Mouse (Mus musculus) urinary bladder, postnatal 0 days (tissue): ENCODE data around the gene Olfr524. TPM values are rescaled to one million over a fixed set of nuclear protein-coding genes. Genes with fewer than 3 reads are reported as not detected.

Source experiments
- polyA plus RNA-seq: library from polyadenylated mRNA; unstranded; fragments of >200 nt; fragmentation: Nextera tagmentation; extraction: Ambion mirVana; gene quantifications from 2 replicates; pipeline ENCODE4 v1.2.1, GENCODE M21; 2015

The Olfr524 gene
- polyA plus RNA-seq, result not detected in 2 replicates

DNA sequence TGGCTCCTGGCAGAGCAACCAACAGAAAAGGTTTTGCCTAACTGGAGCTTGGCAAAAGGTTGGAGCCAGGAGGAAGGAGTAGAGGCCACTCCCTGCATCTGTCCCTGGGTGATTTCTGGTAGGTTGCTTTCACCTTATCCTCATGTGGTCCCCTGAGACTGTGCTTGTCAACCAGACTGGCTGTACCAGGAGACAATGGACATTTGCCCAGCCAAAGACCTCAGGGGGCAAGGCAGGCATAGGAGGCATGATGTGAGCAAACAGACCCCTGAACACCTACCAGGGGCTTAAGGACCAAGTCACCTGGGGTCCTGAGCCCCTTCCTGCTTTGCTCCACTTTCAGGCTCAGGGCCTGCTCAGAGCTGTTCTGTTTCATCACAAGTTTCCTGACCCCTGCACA, at the start of gene Olfr524:
TSS of gene Olfr524 (minus strand) at position 101 of the 400 bp plus-strand sequence.

GRCm38 (mm10) chr7:140247216-140247615, 41.5 kb upstream of the Olfr524 start, which contains the start of gene 5830411N06Rik:
5830411N06Rik (plus strand) TSS chr7:140247284.

DNA sequence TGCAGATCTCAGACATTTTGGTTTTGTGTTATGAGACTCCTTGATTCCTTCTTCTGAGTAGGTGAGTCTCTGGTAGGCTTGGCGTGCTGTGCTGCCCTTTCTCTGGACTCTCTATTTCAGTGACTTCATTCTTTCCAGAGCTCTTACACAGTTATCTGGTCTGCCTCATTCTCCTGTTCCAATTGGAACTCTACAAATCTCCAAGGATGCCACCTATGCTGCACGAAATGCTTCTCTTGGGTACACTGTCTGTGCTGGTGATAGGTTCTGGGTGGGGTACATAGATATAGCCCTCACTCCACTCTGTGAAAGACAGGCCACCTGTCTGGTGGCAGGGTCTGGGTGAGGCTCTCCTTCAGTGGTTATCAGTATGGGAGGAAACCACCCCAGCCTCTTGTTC, 12.2 kb upstream of the Olfr524 start, which contains the start of gene Cd163l1:
TSS of gene Cd163l1 (plus strand) at position 301 of the 400 bp plus-strand sequence.

GRCm38 (mm10) chr7:140172936-140173335, 32.8 kb downstream of the Olfr524 start, which contains the start of gene Olfr523:
Olfr523 (plus strand) TSS chr7:140173217.

GRCm38 (mm10) chr7:140164664-140165063, 41.1 kb downstream of the Olfr524 start, which contains the start of gene Olfr522:
Olfr522 (minus strand) TSS chr7:140164764.

DNA sequence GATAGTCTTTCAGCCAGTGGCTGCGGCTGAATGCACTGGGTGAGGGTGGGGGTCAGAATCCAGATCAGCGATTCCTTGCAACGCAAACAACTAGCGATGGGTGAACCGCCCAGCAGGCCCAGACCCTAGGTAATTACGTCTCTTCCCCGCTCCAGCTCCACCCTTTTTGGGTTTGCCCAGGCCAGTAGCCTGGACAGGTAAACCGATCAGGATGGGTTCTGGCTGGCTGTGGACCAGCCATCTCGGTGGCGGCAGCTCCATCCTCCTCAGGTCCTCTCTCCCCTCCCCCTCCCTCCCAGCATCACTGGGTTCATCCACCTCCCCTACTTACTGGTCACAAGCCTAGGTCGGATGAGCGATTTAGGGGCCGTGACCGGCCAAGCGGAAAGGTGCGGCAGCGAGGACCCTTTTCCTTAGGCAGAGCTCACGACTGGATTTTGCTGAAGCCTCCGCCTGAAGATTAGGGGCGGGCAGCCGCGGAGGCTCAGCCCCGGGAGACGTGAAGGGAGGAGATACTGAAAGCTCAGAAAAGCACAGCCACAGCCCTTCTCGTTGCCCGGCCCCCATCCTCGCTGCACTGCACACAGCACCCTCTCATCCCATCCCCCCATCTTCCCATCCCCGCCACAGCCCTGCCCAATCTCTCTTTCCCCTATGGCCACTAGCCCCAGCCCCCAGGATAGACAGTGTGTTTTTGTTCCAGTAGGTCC, 51.4 kb downstream of the Olfr524 start, which contains the start of gene Sprn:
TSS of gene Sprn (minus strand) at position 660 of the 710 bp plus-strand sequence.

Other genes starting within 250 kb of the Olfr524 start
- 0.39 and 0.99 TPM in 2 replicates for gene 6430531B16Rik, start 227.2 kb downstream of the Olfr524 start, polyA plus RNA-seq
- gene Adam8, start 213.4 kb downstream of the Olfr524 start, polyA plus RNA-seq, result 5.3 and 22.1 TPM in 2 replicates
- 23.7 and 25.7 TPM in 2 replicates for gene Zfp511, start 169.6 kb downstream of the Olfr524 start, polyA plus RNA-seq
- gene Tubgcp2, start 169.3 kb downstream of the Olfr524 start, polyA plus RNA-seq, result 24.9 and 27.2 TPM in 2 replicates
- gene Msx3, start 156.9 kb downstream of the Olfr524 start, polyA plus RNA-seq, result not detected in 2 replicates
- 0.39 TPM in 1 of 2 replicates, not detected in the other for gene Caly, start 123.4 kb downstream of the Olfr524 start, polyA plus RNA-seq
- 4.4 and 5.8 TPM in 2 replicates for gene Prap1, start 112.6 kb downstream of the Olfr524 start, polyA plus RNA-seq
- 53.1 and 55.7 TPM in 2 replicates for gene Fuom, start 103.5 kb downstream of the Olfr524 start, polyA plus RNA-seq
- 21.5 and 21.8 TPM in 2 replicates for gene Paox, start 90.2 kb downstream of the Olfr524 start, polyA plus RNA-seq
- gene Echs1, start 89.5 kb downstream of the Olfr524 start, polyA plus RNA-seq, result 108 and 113 TPM in 2 replicates
- 25.5 and 27.2 TPM in 2 replicates for gene Mtg1, start 68.4 kb downstream of the Olfr524 start, polyA plus RNA-seq
- 1.3 and 1.9 TPM in 2 replicates for gene Sprn, start 51.1 kb downstream of the Olfr524 start, polyA plus RNA-seq
- not detected in 2 replicates for gene Olfr522, start 41.2 kb downstream of the Olfr524 start, polyA plus RNA-seq
- gene Olfr523, start 32.7 kb downstream of the Olfr524 start, polyA plus RNA-seq, result not detected in 2 replicates
- not detected in 2 replicates for gene Cd163l1, start 12.3 kb upstream of the Olfr524 start, polyA plus RNA-seq
- not detected in 2 replicates for gene 5830411N06Rik, start 41.3 kb upstream of the Olfr524 start, polyA plus RNA-seq
- gene Olfr525, start 114.9 kb upstream of the Olfr524 start, polyA plus RNA-seq, result not detected in 2 replicates
- not detected in 2 replicates for gene Olfr527, start 128.1 kb upstream of the Olfr524 start, polyA plus RNA-seq
- gene Olfr60, start 155.7 kb upstream of the Olfr524 start, polyA plus RNA-seq, result not detected in 2 replicates
- not detected in 2 replicates for gene Olfr530, start 170.4 kb upstream of the Olfr524 start, polyA plus RNA-seq
- not detected in 2 replicates for gene Olfr531, start 197.0 kb upstream of the Olfr524 start, polyA plus RNA-seq
- gene Olfr532, start 215.7 kb upstream of the Olfr524 start, polyA plus RNA-seq, result not detected in 2 replicates